Mouse (Mus musculus) kidney, postnatal 0 days (tissue): ENCODE measurements at regions not wholly inside any gene's neighbourhood (a gene's known extent, or its start where the extent isn't known, plus 50 kb on each side); places are given as distances from the start of the nearest gene placed in this dataset.

Source experiments
- ATAC-seq: fragments of 200-750 bp; cut with Nextera tagmentation; replicated peaks from 2 replicates; pipeline ENCODE4 v1.8.0; 2017; ENCODE audit warnings: low read depth, moderate number of reproducible peaks, moderate TSS enrichment, moderate library complexity; ENCODE audit not compliant: low FRiP score
- DNase-seq: peaks from one replicate; pipeline ENCODE4 v3.0.0-alpha.2; 2016; ENCODE audit warnings: low spot score
- H3K27ac ChIP-seq: fragments of 300-500 bp; sonication (generic); 2 replicates; pipeline ENCODE4 v1.5.1; 2014; ENCODE audit warnings: mild to moderate bottlenecking
- H3K27me3 ChIP-seq: fragments of 300-500 bp; sonication (generic); 2 replicates; pipeline ENCODE4 v1.6.1; 2014; ENCODE audit warnings: low read length, mixed read lengths; ENCODE audit not compliant: insufficient read depth
- H3K36me3 ChIP-seq: fragments of 300-500 bp; sonication (generic); 2 replicates; pipeline ENCODE4 v1.6.1; 2014; ENCODE audit warnings: low read length, mixed read lengths; ENCODE audit not compliant: insufficient read depth
- H3K4me1 ChIP-seq: fragments of 300-500 bp; sonication (generic); replicated peaks from 2 replicates; pipeline ENCODE4 v1.6.1; 2014; ENCODE audit warnings: antibody characterized with exemption, low read length, mixed read lengths; ENCODE audit not compliant: insufficient read depth
- H3K4me2 ChIP-seq: fragments of 300-500 bp; sonication (generic); 2 replicates; pipeline ENCODE4 v1.6.1; 2014; ENCODE audit warnings: mild to moderate bottlenecking, low read length, moderate library complexity, mixed read lengths
- H3K4me3 ChIP-seq: fragments of 300-500 bp; sonication (generic); replicated peaks from 2 replicates; pipeline ENCODE4 v1.5.1; 2014; ENCODE audit warnings: low read depth, low read length
- H3K9ac ChIP-seq: fragments of 300-500 bp; sonication (generic); 2 replicates; pipeline ENCODE4 v1.6.1; 2014; ENCODE audit warnings: low read depth, low read length
- H3K9me3 ChIP-seq: fragments of 300-500 bp; sonication (generic); replicated peaks from 2 replicates; pipeline ENCODE4 v1.6.1; 2016; ENCODE audit warnings: low read length, inconsistent platforms, mixed read lengths
- CTCF ChIP-seq: IDR thresholded peaks from 2 replicates; pipeline ENCODE4 v1.5.1; 2016; ENCODE audit warnings: antibody characterized with exemption, low read depth, mild to moderate bottlenecking, moderate library complexity
- WGBS: fragments of 180-500 bp; shearing (Covaris S2); extraction: QIAGEN DNeasy Blood & Tissue Kit; methylation state at CpG from one replicate; pipeline ENCODE4 v1.1.7; 2014; 5-methylcytosine and 5-hydroxymethylcytosine counted together

GRCm38 (mm10) chr2:133443024-133443423, 108.9 kb upstream of the Bmp2 start:
- Histone ChIP-seq H3K4me1 (no peaks in the 10 kb centered on the region), H3K4me3 (no peak overlapping the region), H3K27ac (no peak overlapping the region), H3K4me2 (no peak overlapping the region), H3K36me3 (no peaks in the 10 kb centered on the region), H3K9me3 (no peaks in the 10 kb centered on the region), H3K27me3 (no peaks in the 10 kb centered on the region), H3K9ac (no peak overlapping the region)
- WGBS: 90% methylated on average over 4 of the region's 4 CpGs
- ATAC-seq (no peak), DNase-seq (no peak)
- TF ChIP-seq CTCF: no peak

GRCm38 (mm10) chr2:133443490-133443889, 108.5 kb upstream of the Bmp2 start:
- Histone ChIP-seq H3K9ac (no peak overlapping the region), H3K4me2 (no peak overlapping the region), H3K9me3 (no peaks in the 10 kb centered on the region), H3K27ac (no peak overlapping the region), H3K27me3 (no peaks in the 10 kb centered on the region), H3K36me3 (no peaks in the 10 kb centered on the region), H3K4me3 (no peak overlapping the region), H3K4me1 (no peaks in the 10 kb centered on the region)
- 73% methylated on average over 2 of the region's 2 CpGs for WGBS
- no peak for DNase-seq
- TF ChIP-seq CTCF: no peak
- no peak for ATAC-seq

- TF ChIP-seq CTCF: no peak
- 78% methylated on average over 6 of the region's 6 CpGs for WGBS
- ATAC-seq: no peak
- no peak overlapping the region for H3K9ac ChIP-seq
- no peaks in the 10 kb centered on the region for H3K4me1 ChIP-seq
- H3K9me3 ChIP-seq: no peaks in the 10 kb centered on the region
- H3K36me3 ChIP-seq: no peaks in the 10 kb centered on the region
- H3K27me3 ChIP-seq: no peaks in the 10 kb centered on the region
- no peak for DNase-seq
- no peak overlapping the region for H3K4me2 ChIP-seq
- H3K4me3 ChIP-seq: no peak overlapping the region
- H3K27ac ChIP-seq: no peak overlapping the region
These were observed 99.0 kb upstream of the Bmp2 start for GRCm38 (mm10) chr2:133452947-133453346.

- H3K9ac ChIP-seq: no peak overlapping the region
- no peak for TF ChIP-seq CTCF
- H3K27me3 ChIP-seq: no peaks in the 10 kb centered on the region
- H3K4me3 ChIP-seq: no peak overlapping the region
- no peaks in the 10 kb centered on the region for H3K36me3 ChIP-seq
- DNase-seq: no peak
- ATAC-seq: no peak
- no peak overlapping the region for H3K4me2 ChIP-seq
- no peak overlapping the region for H3K27ac ChIP-seq
- no peaks in the 10 kb centered on the region for H3K4me1 ChIP-seq
- 56% methylated on average over 7 of the region's 7 CpGs for WGBS
- no peaks in the 10 kb centered on the region for H3K9me3 ChIP-seq
These were observed 96.3 kb upstream of the Bmp2 start for GRCm38 (mm10) chr2:133455484-133456170.

GRCm38 (mm10) chr2:133456785-133457184, 95.2 kb upstream of the Bmp2 start:
- WGBS: 86% methylated on average over 2 of the region's 2 CpGs

GRCm38 (mm10) chr2:133458735-133459134, 93.2 kb upstream of the Bmp2 start:
- H3K9ac ChIP-seq: no peak overlapping the region
- no peaks in the 10 kb centered on the region for H3K27me3 ChIP-seq
- 51% methylated on average over 2 of the region's 2 CpGs for WGBS
- no peaks in the 10 kb centered on the region for H3K9me3 ChIP-seq
- H3K4me1 ChIP-seq: no peaks in the 10 kb centered on the region
- H3K4me3 ChIP-seq: no peak overlapping the region
- TF ChIP-seq CTCF: no peak
- no peak overlapping the region for H3K4me2 ChIP-seq
- no peak for DNase-seq
- no peaks in the 10 kb centered on the region for H3K36me3 ChIP-seq
- H3K27ac ChIP-seq: no peak overlapping the region
- ATAC-seq: no peak

More at GRCm38 (mm10) chr2:133456785-133457184, 95.2 kb upstream of the Bmp2 start:
- H3K36me3 ChIP-seq: no peaks in the 10 kb centered on the region
- ATAC-seq: no peak
- H3K4me2 ChIP-seq: no peak overlapping the region
- no peak overlapping the region for H3K27ac ChIP-seq
- no peaks in the 10 kb centered on the region for H3K4me1 ChIP-seq
- no peak overlapping the region for H3K9ac ChIP-seq
- no peaks in the 10 kb centered on the region for H3K9me3 ChIP-seq
- no peak for DNase-seq
- H3K27me3 ChIP-seq: no peaks in the 10 kb centered on the region
- no peak for TF ChIP-seq CTCF
- H3K4me3 ChIP-seq: no peak overlapping the region

GRCm38 (mm10) chr2:133460814-133461213, 91.1 kb upstream of the Bmp2 start:
- no peak for TF ChIP-seq CTCF
- ATAC-seq (no peak), DNase-seq (no peak)
- Histone ChIP-seq H3K27ac (no peak overlapping the region), H3K36me3 (no peaks in the 10 kb centered on the region), H3K4me1 (no peaks in the 10 kb centered on the region), H3K4me3 (no peak overlapping the region), H3K27me3 (no peaks in the 10 kb centered on the region), H3K4me2 (no peak overlapping the region), H3K9me3 (no peaks in the 10 kb centered on the region), H3K9ac (no peak overlapping the region)
- 43% methylated on average over 7 of the region's 7 CpGs for WGBS
